Comparison of ENCODE assay signal across 19 mouse cellular contexts in genomic region chr13:109813924-109814323, GRCm38 (mm10).
A peak's percentile ranks its signal among the peaks of the same experiment; 100 is the strongest.
DNase-seq lines count a peak whose midpoint lies in the region; ATAC-seq and TF ChIP-seq lines count a peak whose summit lies in the region.
"Had no signal": no experiment of that assay in that cellular context is flagged by ENCODE, and none has a peak within 500 bp of the region (broad histone marks: within the 10 kb centered on the region; RNA-seq: fewer than 3 reads in every experiment).

No protein-coding gene starts in this region.

- DNase-seq in kidney, postnatal 25 days, result no peak
- peak; percentile 7 for DNase-seq in 416B (ENCODE audit: low read depth)
- DNase-seq in adrenal gland, adult 18-20 months (ENCODE audit: low spot score in 2 of 2), result no peak
- DNase-seq: adrenal gland, adult 8-10 months; adrenal gland, postnatal 14 days; adrenal gland, postnatal 36 days; B cell, adult 2 months; cerebellum, adult 11-12 months; cerebellum, adult 2 months; cerebellum, adult 9-10 months; cerebellum, postnatal 10 days; cerebellum, postnatal 25 days; forebrain, postnatal 0 days had no signal

- H3K4me2 ChIP-seq in kidney, embryonic 15.5 days, result no peak overlapping the region
- H3K4me2 ChIP-seq: embryonic facial prominence, embryonic 12.5 days; forebrain, embryonic 13.5 days; forebrain, embryonic 15.5 days had no signal

- H3K27me3 ChIP-seq in kidney, embryonic 15.5 days, result no peaks in the 10 kb centered on the region
- no peaks in the 10 kb centered on the region for H3K27me3 ChIP-seq in C2C12 (ENCODE audit: control insufficient read depth, insufficient read depth, insufficient read length)
- H3K27me3 ChIP-seq: embryonic facial prominence, embryonic 12.5 days; forebrain, embryonic 13.5 days; forebrain, embryonic 15.5 days had no signal

- H3K36me3 ChIP-seq in kidney, embryonic 15.5 days, result no peaks in the 10 kb centered on the region
- H3K36me3 ChIP-seq in C2C12 (ENCODE audit: control insufficient read depth, insufficient read depth), result no peaks in the 10 kb centered on the region
- H3K36me3 ChIP-seq: embryonic facial prominence, embryonic 10.5 days; embryonic facial prominence, embryonic 12.5 days; forebrain, embryonic 15.5 days had no signal

- ATAC-seq in kidney, embryonic 15.5 days (replicated peaks; ENCODE audit: low FRiP score), result peak; percentile 74
- ATAC-seq: forebrain, embryonic 13.5 days; forebrain, embryonic 15.5 days; forebrain, postnatal 0 days had no signal

- TF ChIP-seq CTCF in C2C12 (IDR thresholded peaks at IDR 0.05; ENCODE audit: control insufficient read depth, insufficient read depth, insufficient read length), result no peak

- H3K79me2 ChIP-seq in C2C12 (ENCODE audit: control insufficient read depth, insufficient read depth), result no peaks in the 10 kb centered on the region

- no peak overlapping the region for H3K4me3 ChIP-seq in kidney, embryonic 15.5 days (replicated peaks)
- no peak overlapping the region for H3K4me3 ChIP-seq in C2C12 (ENCODE audit: insufficient read depth, poor library complexity, severe bottlenecking)
- H3K4me3 ChIP-seq: embryonic facial prominence, embryonic 10.5 days; embryonic facial prominence, embryonic 12.5 days; forebrain, embryonic 13.5 days; forebrain, embryonic 15.5 days had no signal

- H3ac ChIP-seq in C2C12 (ENCODE audit: control insufficient read depth, insufficient read length, low read depth), result no peak overlapping the region

- no peak overlapping the region for H3K27ac ChIP-seq in kidney, embryonic 15.5 days
- H3K27ac ChIP-seq: embryonic facial prominence, embryonic 10.5 days; embryonic facial prominence, embryonic 12.5 days; forebrain, embryonic 13.5 days; forebrain, embryonic 15.5 days had no signal

- no peaks in the 10 kb centered on the region for H3K9me3 ChIP-seq in kidney, embryonic 15.5 days (replicated peaks)
- H3K9me3 ChIP-seq: embryonic facial prominence, embryonic 10.5 days; embryonic facial prominence, embryonic 12.5 days; forebrain, embryonic 13.5 days; forebrain, embryonic 15.5 days had no signal

- 22% methylated on average over 4 of the region's 4 CpGs for WGBS in kidney, embryonic 15.5 days

- H3K4me1 ChIP-seq in kidney, embryonic 15.5 days, result 0 out of 2 replicates have a peak, but pooled peaks cover 4% of the 10 kb centered on the region
- H3K4me1 ChIP-seq: forebrain, embryonic 13.5 days; forebrain, embryonic 15.5 days had no signal

- H3K9ac ChIP-seq in kidney, embryonic 15.5 days, result no peak overlapping the region
- H3K9ac ChIP-seq: embryonic facial prominence, embryonic 12.5 days; forebrain, embryonic 13.5 days; forebrain, embryonic 15.5 days; forebrain, postnatal 0 days had no signal

- H3K79me3 ChIP-seq in C2C12 (ENCODE audit: low read depth), result no peaks in the 10 kb centered on the region

TF ChIP-seq in C2C12, 6 proteins besides CTCF, POLR2A, EP300 and RAD21:
- no peak for TF ChIP-seq MYOG (IDR thresholded peaks at IDR 0.05; ENCODE audit: control insufficient read depth, extremely low read depth, insufficient read length)
- peak; percentile 32 for TF ChIP-seq USF1 (IDR thresholded peaks at IDR 0.05; ENCODE audit: low read depth)
- no peak for TF ChIP-seq MAX (IDR thresholded peaks at IDR 0.05)
TF ChIP-seq in C2C12: peak in this region for 1.
